Mouse (Mus musculus) heart, adult 2 months (tissue): ENCODE measurements around the gene Hectd3. TPM values are rescaled to one million over a fixed set of nuclear protein-coding genes. Genes with fewer than 3 reads are reported as not detected.

ENCODE experiments used
- DNase-seq, 2 experiments: peaks; one replicate each; pipeline ENCODE4 v3.0.0; 2021
- H3K27ac ChIP-seq: fragments of 200-600 bp; 2 replicates; pipeline ENCODE4 v1.8.1; 2022
- H3K27me3 ChIP-seq: fragments of 200-500 bp; 2 replicates; pipeline ENCODE4 v1.6.1; 2012; ENCODE audit warnings: mild to moderate bottlenecking, low read length, inconsistent platforms, mixed read lengths; ENCODE audit not compliant: control insufficient read depth, insufficient read depth
- H3K36me3 ChIP-seq: fragments of 200-500 bp; 2 replicates; pipeline ENCODE4 v1.6.1; 2012; ENCODE audit warnings: low read length, inconsistent platforms; ENCODE audit not compliant: control insufficient read depth, insufficient read depth
- H3K4me1 ChIP-seq: fragments of 200-500 bp; 2 replicates; pipeline ENCODE4 v1.6.1; 2011; ENCODE audit warnings: low read length; ENCODE audit not compliant: control insufficient read depth, insufficient read depth
- H3K4me3 ChIP-seq: fragments of 200-600 bp; 2 replicates; pipeline ENCODE4 v1.8.1; 2022
- H3K79me2 ChIP-seq: fragments of 200-500 bp; replicated peaks from 2 replicates; pipeline ENCODE4 v1.6.1; 2012; ENCODE audit warnings: mild to moderate bottlenecking, inconsistent platforms, low read length, moderate library complexity, mixed read lengths; ENCODE audit not compliant: control insufficient read depth, insufficient read depth
- H3K9ac ChIP-seq: fragments of 200-500 bp; 2 replicates; pipeline ENCODE4 v1.6.1; 2012; ENCODE audit warnings: low read depth, mild to moderate bottlenecking, control low read depth, inconsistent platforms, low read length, mixed read lengths
- CTCF ChIP-seq: fragments of 200-600 bp; IDR thresholded peaks from 2 replicates; pipeline ENCODE4 v1.8.1; 2022; ENCODE audit warnings: antibody characterized with exemption, mild to moderate bottlenecking, moderate library complexity
- EP300 ChIP-seq: fragments of 200-500 bp; IDR thresholded peaks from 2 replicates; pipeline ENCODE4 v1.6.1; 2011; ENCODE audit warnings: low read depth, low read length, control low read depth; ENCODE audit not compliant: insufficient read depth
- POLR2A ChIP-seq: fragments of 200-500 bp; IDR thresholded peaks from 2 replicates; pipeline ENCODE4 v1.6.1; 2011; ENCODE audit warnings: mild to moderate bottlenecking, low read depth, low read length, control low read depth; ENCODE audit not compliant: insufficient read depth
- WGBS: fragments of 180-500 bp; shearing (Covaris S2); methylation state at CpG from one replicate; pipeline ENCODE4 v1.1.7; 2018; 5-methylcytosine and 5-hydroxymethylcytosine counted together
- intact Hi-C: fragments of 180-260 bp; cut with DNase I; formaldehyde crosslinking; loops from one replicate; pipeline ENCODE4 v1.15.1; 2025
- polyA plus RNA-seq: library from polyadenylated mRNA; depleted of rRNA; stranded (reverse); fragments of >200 nt; gene quantifications from 2 replicates; pipeline ENCODE4 v1.2.3, GENCODE M21; 2012
- total RNA-seq, 2 experiments: library from RNA; stranded (reverse); gene quantifications; 2 replicates each; pipeline ENCODE4 v1.2.3; 2021

The Hectd3 gene
- total and polyA plus RNA-seq, 3 experiments, result 14.0 to 31.0 (median 20.6) TPM

GRCm38 (mm10) chr4:116987122-116987456 is 8.0 kb upstream of the Hectd3 start:
- intact Hi-C loops, result no loop called here
- Histone ChIP-seq H3K79me2 (no peaks in the 10 kb centered on the region), H3K4me3 (no peak overlapping the region), H3K9ac (no peak overlapping the region), H3K4me1 (no peaks in the 10 kb centered on the region), H3K27ac (no peak overlapping the region), H3K36me3 (no peaks in the 10 kb centered on the region), H3K27me3 (no peaks in the 10 kb centered on the region)
- DNase-seq, result no peak
- WGBS, result 64% methylated on average over 5 of the region's 5 CpGs
- TF ChIP-seq CTCF (peak; percentile 0; the same call in 1 of the 2 replicates), POLR2A (no peak)

GRCm38 (mm10) chr4:116989731-116990130 is 5.4 kb upstream of the Hectd3 start:
- Histone ChIP-seq H3K4me3 (no peak overlapping the region), H3K27me3 (no peaks in the 10 kb centered on the region), H3K79me2 (no peaks in the 10 kb centered on the region), H3K4me1 (no peaks in the 10 kb centered on the region), H3K36me3 (no peaks in the 10 kb centered on the region), H3K27ac (no peak overlapping the region), H3K9ac (no peak overlapping the region)
- intact Hi-C loops, result loop anchor here (5.0 kb wide), 2 partner anchors 272 to 432 kb away; partner anchors contain the start of genes Gpbp1l1 and Tmem69
- DNase-seq, result no peak
- WGBS, result 86% methylated on average over 6 of the region's 6 CpGs
- TF ChIP-seq CTCF (no peak), POLR2A (no peak), EP300 (no peak)

GRCm38 (mm10) chr4:116991366-116991765 is 3.8 kb upstream of the Hectd3 start:
- no peaks in the 10 kb centered on the region for H3K79me2 ChIP-seq
- no peak overlapping the region for H3K27ac ChIP-seq
- H3K4me1 ChIP-seq, result peaks cover 4% of the 10 kb centered on the region
- no peak overlapping the region for H3K9ac ChIP-seq
- 8% methylated on average over 7 of the region's 7 CpGs for WGBS
- no peak overlapping the region for H3K4me3 ChIP-seq
- TF ChIP-seq POLR2A, result no peak
- TF ChIP-seq CTCF, result peak; percentile 97
- TF ChIP-seq EP300, result peak; percentile 86
- peak; percentile 74 to 86 for DNase-seq
- no peaks in the 10 kb centered on the region for H3K27me3 ChIP-seq
- no peaks in the 10 kb centered on the region for H3K36me3 ChIP-seq
- intact Hi-C loops, result loop anchor here (1.0 to 5.0 kb wide), 3 partner anchors 164 to 434 kb away; partner anchors contain the start of genes Gpbp1l1 and Tmem69

- WGBS, result 1% methylated on average over 38 of the region's 38 CpGs
- peak within 1 kb of the TSS; percentile 87 for H3K4me3 ChIP-seq
- H3K27ac ChIP-seq, result peak within 1 kb of the TSS; percentile 87
- TF ChIP-seq EP300, result peak; percentile 55; the same call in 1 of the 2 replicates
- TF ChIP-seq CTCF, result no peak
- TF ChIP-seq POLR2A, result peak; percentile 81
- H3K27me3 ChIP-seq, result no peaks in the 10 kb centered on the region
- peak; percentile 95 for DNase-seq
- peak within 1 kb of the TSS; percentile 90 for H3K9ac ChIP-seq
- H3K36me3 ChIP-seq, result no peaks in the 10 kb centered on the region
- H3K79me2 ChIP-seq, result no peaks in the 10 kb centered on the region
- intact Hi-C loops, result loop anchor here (2.0 to 5.0 kb wide), 4 partner anchors 25 to 437 kb away; partner anchors contain the start of genes Eif2b3, Gpbp1l1 and Tmem69
- peaks cover 4% of the 10 kb centered on the region for H3K4me1 ChIP-seq
Measured at GRCm38 (mm10) chr4:116993672-116994621, 1.2 kb upstream of the Hectd3 start, which contains the start of gene Urod. Gene Urod (minus strand): TSS chr4:116994413.

GRCm38 (mm10) chr4:116995798-116996135 is 650 bp downstream of the Hectd3 start:
- intact Hi-C loops, result loop anchor here (2.0 kb wide), 2 partner anchors 23 to 139 kb away; partner anchors contain the start of gene Eif2b3
- no peaks in the 10 kb centered on the region for H3K27me3 ChIP-seq
- H3K4me1 ChIP-seq, result peaks cover 4% of the 10 kb centered on the region
- peak overlapping the region; percentile 90 for H3K9ac ChIP-seq
- TF ChIP-seq CTCF (peak; percentile 58), EP300 (no peak)
- peak overlapping the region; percentile 87 for H3K4me3 ChIP-seq
- H3K27ac ChIP-seq, result peak overlapping the region; percentile 87
- no peaks in the 10 kb centered on the region for H3K79me2 ChIP-seq
- DNase-seq, result peak; percentile 43 to 49
- H3K36me3 ChIP-seq, result no peaks in the 10 kb centered on the region
- under 1% methylated on average over 16 of the region's 16 CpGs for WGBS

GRCm38 (mm10) chr4:116999513-117000154 is 4.5 kb downstream of the Hectd3 start:
- H3K4me1 ChIP-seq, result peaks cover 4% of the 10 kb centered on the region
- H3K27me3 ChIP-seq, result no peaks in the 10 kb centered on the region
- intact Hi-C loops, result loop anchor here (10.0 kb wide), 1 partner anchor 215 kb away; no protein-coding TSS in a partner anchor
- TF ChIP-seq CTCF (no peak), POLR2A (no peak), EP300 (no peak)
- H3K36me3 ChIP-seq, result no peaks in the 10 kb centered on the region
- H3K4me3 ChIP-seq, result no peak overlapping the region
- no peak overlapping the region for H3K9ac ChIP-seq
- 93% methylated on average over 17 of the region's 17 CpGs for WGBS
- no peak for DNase-seq
- H3K27ac ChIP-seq, result no peak overlapping the region
- H3K79me2 ChIP-seq, result no peaks in the 10 kb centered on the region
